Mouse (Mus musculus) G1E (cell line): Measurements from ENCODE around the gene Hoxb6.

ENCODE experiments used
- CTCF ChIP-seq: IDR thresholded peaks from 2 replicates; pipeline ENCODE4 v1.5.1; 2012; ENCODE audit warnings: low read depth, low read length, inconsistent platforms, mixed read lengths
- GATA1 ChIP-seq: IDR thresholded peaks from 2 replicates; pipeline ENCODE4 v1.6.1; 2012; ENCODE audit warnings: borderline replicate concordance, low read length, inconsistent platforms, mixed read lengths
- GATA2 ChIP-seq: IDR thresholded peaks from 2 replicates; pipeline ENCODE4 v1.6.1; 2012; ENCODE audit warnings: low read depth, low read length, inconsistent platforms, borderline replicate concordance
- POLR2AphosphoS5 ChIP-seq: IDR thresholded peaks from 2 replicates; pipeline ENCODE4 v1.6.1; 2012; ENCODE audit warnings: low read depth, low read length, inconsistent platforms; ENCODE audit not compliant: insufficient replicate concordance

DNA sequence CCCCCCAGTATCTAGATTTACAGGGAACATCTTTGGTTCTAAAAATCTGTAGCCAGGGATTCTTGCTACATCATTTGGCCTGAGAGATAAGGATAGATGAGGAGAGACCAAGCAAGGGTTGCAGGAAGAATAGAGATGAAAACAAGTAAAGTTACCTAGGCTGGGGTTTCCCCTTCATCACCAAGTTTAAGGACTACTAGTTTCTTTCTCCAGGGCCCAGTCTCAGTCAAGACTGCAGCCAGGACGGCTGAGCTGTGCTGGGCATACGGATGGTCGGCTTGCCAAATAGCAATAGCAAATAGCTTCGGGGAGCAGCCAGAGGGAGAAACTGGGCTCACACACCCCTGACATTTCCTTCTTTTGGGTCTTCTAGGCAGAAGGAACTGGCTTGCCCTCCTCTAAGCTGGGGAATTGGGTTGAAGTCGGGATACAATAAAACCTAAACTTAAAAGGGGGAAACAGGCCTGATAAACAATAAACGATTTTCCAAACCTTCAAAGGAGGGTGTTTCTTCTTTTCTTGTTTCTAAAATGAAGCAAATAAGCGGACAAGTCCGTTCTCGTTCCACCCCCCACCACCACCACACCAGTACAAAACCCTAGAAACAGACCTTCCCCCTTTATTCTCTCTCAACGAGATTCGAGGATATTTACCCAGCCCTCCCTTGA lies 5.8 kb downstream of the Hoxb6 start:
- TF ChIP-seq CTCF (no peak), GATA1 (no peak), GATA2 (no peak), POLR2AphosphoS5 (no peak)
